Mouse (Mus musculus): ENCODE data around the gene Cmtm7.
"Not testable (repeated sequence)": the region's sequence is repeated elsewhere in the genome, so short reads cannot be mapped to it uniquely, and the experiment has no call there.

The Cmtm7 gene

GRCm38 (mm10) chr9:114728432-114728831, 53.2 kb downstream of the Cmtm7 start:
- DNase-seq (ENCODE audit: extremely low spot score) = not testable (repeated sequence)

GRCm38 (mm10) chr9:114727315-114727714, 54.3 kb downstream of the Cmtm7 start:
- peak; percentile 59 for DNase-seq (ENCODE audit: extremely low spot score)

- peak; percentile 9 for DNase-seq (ENCODE audit: extremely low spot score)
Observed at GRCm38 (mm10) chr9:114716677-114717331, 64.9 kb downstream of the Cmtm7 start.

GRCm38 (mm10) chr9:114713481-114713880, 68.2 kb downstream of the Cmtm7 start:
- DNase-seq (ENCODE audit: extremely low spot score) = no peak

GRCm38 (mm10) chr9:114710345-114710744, 71.3 kb downstream of the Cmtm7 start:
- DNase-seq (ENCODE audit: extremely low spot score) = peak; percentile 20

GRCm38 (mm10) chr9:114707805-114708204, 73.9 kb downstream of the Cmtm7 start:
- no peak for DNase-seq (ENCODE audit: extremely low spot score)

Data from embryo, embryonic 9.5 days (tissue).